Comparison of ENCODE assay signal across 8 mouse cellular contexts in the genomic region with DNA sequence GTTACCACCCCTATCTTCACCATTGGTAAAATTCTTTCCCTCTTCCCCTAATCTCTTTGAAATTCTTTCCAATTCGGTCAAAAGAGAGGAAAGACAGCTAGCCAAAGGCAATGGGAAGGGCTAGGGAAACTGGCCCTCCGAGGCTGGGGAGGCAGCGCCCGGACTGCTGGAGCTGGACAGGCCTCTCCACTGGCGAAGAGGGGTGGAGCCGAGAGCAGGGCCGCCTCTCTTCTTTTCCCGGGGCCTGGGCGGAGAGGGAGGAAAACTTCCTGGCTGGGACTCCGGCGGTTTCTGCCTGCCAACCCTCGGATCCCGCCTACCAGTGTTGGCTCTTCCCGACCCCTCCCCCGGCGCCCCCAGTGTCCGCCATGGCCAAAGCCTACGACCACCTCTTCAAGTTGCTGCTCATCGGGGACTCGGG. TPM values are rescaled to one million over a fixed set of nuclear protein-coding genes. Genes with fewer than 3 reads are reported as not detected.
DNase-seq lines count a peak whose midpoint lies in the region; ATAC-seq lines count a peak whose summit lies in the region.

No protein-coding gene starts in this region.

- peak; percentile 92 for DNase-seq in adrenal gland, adult 2 months
- peak; percentile 27 to 58 for DNase-seq in cerebellum, postnatal 4 days (ENCODE audit: low spot score in 2 of 2)
- peak; percentile 34 to 35 for DNase-seq in frontal cortex, postnatal 36 days (ENCODE audit: low spot score in 2 of 2)
- DNase-seq in left cerebral cortex, postnatal 25 days (ENCODE audit: low spot score in 2 of 2): peak; percentile 8 to 26
- DNase-seq in right cerebral cortex, postnatal 4 days: peak; percentile 41

- peak overlapping the region; percentile 42 for H3K4me3 ChIP-seq in hindbrain, embryonic 12.5 days

- peaks cover 8% of the 10 kb centered on the region for H3K36me3 ChIP-seq in hindbrain, embryonic 12.5 days

- no peaks in the 10 kb centered on the region for H3K27me3 ChIP-seq in hindbrain, embryonic 12.5 days

- H3K4me1 ChIP-seq in hindbrain, embryonic 12.5 days: peaks cover 18% of the 10 kb centered on the region; the same call in 1 of the 2 replicates

- 2% methylated on average over 18 of the region's 20 CpGs for WGBS in hindbrain, embryonic 12.5 days

- H3K9ac ChIP-seq in hindbrain, embryonic 12.5 days: peak overlapping the region; percentile 64

- intact Hi-C loops in left cerebral cortex, postnatal 25 days (cut with DNase I): no loop called here

- H3K9me3 ChIP-seq in hindbrain, embryonic 12.5 days (replicated peaks): no peaks in the 10 kb centered on the region

- H3K27ac ChIP-seq in hindbrain, embryonic 12.5 days: peak overlapping the region; percentile 70

- H3K4me2 ChIP-seq in hindbrain, embryonic 12.5 days (replicated peaks): peak overlapping the region; percentile 77

- ATAC-seq in hindbrain, embryonic 12.5 days (ENCODE audit: low FRiP score): peak; percentile 64
- peak; percentile 59 for ATAC-seq in megakaryocyte, adult 5-6 weeks (ENCODE audit: poor library complexity, severe bottlenecking)
- ATAC-seq in activated CD4-positive, CD25-positive, alpha-beta regulatory T cell, adult 4 months: no peak

RNA-seq across cellular contexts. Expression of a gene that starts 7.0 kb away (rescaled TPM):
- 10 to 100 TPM; 24.4 to 33.6 TPM for total RNA-seq in adrenal gland, adult 2 months (2021)
- 14.3 and 22.0 TPM in 2 replicates for polyA plus RNA-seq in adrenal gland, adult 2 months (2012; rRNA removed)
- polyA plus RNA-seq in hindbrain, embryonic 12.5 days (2016; fragmentation: Nextera tagmentation; extraction: Ambion mirVana): 26.9 and 27.4 TPM in 2 replicates
- 1 to 10 TPM; 6.0 to 8.0 TPM for total RNA-seq in left cerebral cortex, postnatal 25 days (2021)
- 0.47 and 0.78 TPM in 2 replicates for total RNA-seq in megakaryocyte, adult 5-6 weeks (2015)
- total RNA-seq in megakaryocyte, adult 5-6 weeks (2017): 2.3 and 2.6 TPM in 2 replicates
- under 1 TPM in 1 of 2 experiments, not detected in 1; 0.62 TPM for polyA plus RNA-seq in activated CD4-positive, CD25-positive, alpha-beta regulatory T cell, adult 4 months (2017; shearing (Covaris generic))

RNA-seq across cellular contexts. Expression of a gene that starts 7.1 kb away (rescaled TPM):
- total RNA-seq in adrenal gland, adult 2 months (2021): 1,000 to 10,000 TPM; 2,025 to 2,159 TPM
- polyA plus RNA-seq in adrenal gland, adult 2 months (2012; rRNA removed): 179 and 206 TPM in 2 replicates
- polyA plus RNA-seq in hindbrain, embryonic 12.5 days (2016; fragmentation: Nextera tagmentation; extraction: Ambion mirVana): 728 and 1,010 TPM in 2 replicates
- total RNA-seq in left cerebral cortex, postnatal 25 days (2021): 100 to 1,000 TPM; 768 to 783 TPM
- 2,783 and 3,111 TPM in 2 replicates for total RNA-seq in megakaryocyte, adult 5-6 weeks (2015)
- total RNA-seq in megakaryocyte, adult 5-6 weeks (2017): 4,808 and 5,330 TPM in 2 replicates
- polyA plus RNA-seq in activated CD4-positive, CD25-positive, alpha-beta regulatory T cell, adult 4 months (2017; shearing (Covaris generic)): 1,000 to 10,000 TPM; 7,353 to 7,820 TPM

RNA-seq across cellular contexts. Expression of a gene that starts 10.9 kb away (rescaled TPM):
- 10 to 100 TPM; 57.9 to 69.1 TPM for total RNA-seq in adrenal gland, adult 2 months (2021)
- 182 and 198 TPM in 2 replicates for polyA plus RNA-seq in adrenal gland, adult 2 months (2012; rRNA removed)
- polyA plus RNA-seq in hindbrain, embryonic 12.5 days (2016; fragmentation: Nextera tagmentation; extraction: Ambion mirVana): 81.7 and 94.8 TPM in 2 replicates
- 10 to 100 TPM; 43.2 to 44.7 TPM for total RNA-seq in left cerebral cortex, postnatal 25 days (2021)
- total RNA-seq in megakaryocyte, adult 5-6 weeks (2015): 81.2 and 84.5 TPM in 2 replicates
- 32.8 and 37.5 TPM in 2 replicates for total RNA-seq in megakaryocyte, adult 5-6 weeks (2017)
- polyA plus RNA-seq in activated CD4-positive, CD25-positive, alpha-beta regulatory T cell, adult 4 months (2017; shearing (Covaris generic)): 10 to 100 TPM; 74.8 to 85.6 TPM

RNA-seq across cellular contexts. Expression of a gene that starts 22.8 kb away (rescaled TPM):
- total RNA-seq in adrenal gland, adult 2 months (2021): 1 to 10 TPM in 1 of 2 experiments, under 1 TPM in 1; 0.61 to 1.2 TPM
- 0.28 and 0.61 TPM in 2 replicates for polyA plus RNA-seq in adrenal gland, adult 2 months (2012; rRNA removed)
- polyA plus RNA-seq in hindbrain, embryonic 12.5 days (2016; fragmentation: Nextera tagmentation; extraction: Ambion mirVana): 4.8 and 5.3 TPM in 2 replicates
- not detected for total RNA-seq in left cerebral cortex, postnatal 25 days (2021)
- 0.67 TPM in 1 of 2 replicates, not detected in the other for total RNA-seq in megakaryocyte, adult 5-6 weeks (2015)
- total RNA-seq in megakaryocyte, adult 5-6 weeks (2017): 0.37 TPM in 1 of 2 replicates, not detected in the other
- not detected for polyA plus RNA-seq in activated CD4-positive, CD25-positive, alpha-beta regulatory T cell, adult 4 months (2017; shearing (Covaris generic))

RNA-seq across cellular contexts. Expression of a gene that starts 27.4 kb away (rescaled TPM):
- 100 to 1,000 TPM; 124 to 160 TPM for total RNA-seq in adrenal gland, adult 2 months (2021)
- 93.2 and 105 TPM in 2 replicates for polyA plus RNA-seq in adrenal gland, adult 2 months (2012; rRNA removed)
- 46.8 and 46.9 TPM in 2 replicates for polyA plus RNA-seq in hindbrain, embryonic 12.5 days (2016; fragmentation: Nextera tagmentation; extraction: Ambion mirVana)
- total RNA-seq in left cerebral cortex, postnatal 25 days (2021): 10 to 100 TPM; 47.7 to 48.8 TPM
- 20.9 and 23.7 TPM in 2 replicates for total RNA-seq in megakaryocyte, adult 5-6 weeks (2015)
- total RNA-seq in megakaryocyte, adult 5-6 weeks (2017): 38.3 and 44.1 TPM in 2 replicates
- polyA plus RNA-seq in activated CD4-positive, CD25-positive, alpha-beta regulatory T cell, adult 4 months (2017; shearing (Covaris generic)): 10 to 100 TPM; 48.5 to 65.9 TPM

Comparison
In these comparisons a context has a peak if more than half of its experiments do, and no peak if none do; other contexts are left out.
1. DNase-seq: peak in every context shown above with its lines; median percentile 92 in adrenal gland, adult 2 months; 42 in cerebellum, postnatal 4 days; 41 in right cerebral cortex, postnatal 4 days; 34 in frontal cortex, postnatal 36 days; 17 in left cerebral cortex, postnatal 25 days.